Mouse (Mus musculus) 3T3-L1 (cell line): ENCODE results near the gene Cep19.

Source experiments
- DNase-seq: peaks from one replicate; pipeline ENCODE4 v3.0.0-alpha.2; 2015; ENCODE audit warnings: low read depth, low spot score

The Cep19 gene

GRCm38 (mm10) chr16:32143766-32144165 is 44.2 kb downstream of the Cep19 start:
- DNase-seq, result no peak

DNA sequence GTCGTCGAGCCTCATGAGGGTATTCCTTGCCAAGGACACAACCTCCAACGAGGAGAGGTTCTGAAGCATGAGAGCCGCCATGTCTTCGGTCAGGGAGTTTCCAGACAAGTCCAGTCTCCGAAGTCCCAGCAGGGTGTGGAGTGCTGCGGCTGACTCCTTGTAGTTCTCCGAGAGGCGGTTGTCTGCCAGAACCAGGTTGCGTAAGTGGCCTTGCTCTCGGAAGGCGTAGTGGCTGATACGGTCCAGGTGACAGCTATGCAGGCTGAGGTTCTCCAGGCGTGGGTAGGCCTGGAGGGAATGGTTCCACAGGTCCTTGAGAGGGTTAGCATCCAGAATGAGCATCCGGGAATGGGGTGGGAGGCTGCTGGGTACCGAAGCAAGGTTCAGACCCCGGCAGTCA is 45.0 kb downstream of the Cep19 start:
- no peak for DNase-seq

- DNase-seq, result peak; percentile 15
Measured at GRCm38 (mm10) chr16:32147589-32148207, 48.1 kb downstream of the Cep19 start.

DNA sequence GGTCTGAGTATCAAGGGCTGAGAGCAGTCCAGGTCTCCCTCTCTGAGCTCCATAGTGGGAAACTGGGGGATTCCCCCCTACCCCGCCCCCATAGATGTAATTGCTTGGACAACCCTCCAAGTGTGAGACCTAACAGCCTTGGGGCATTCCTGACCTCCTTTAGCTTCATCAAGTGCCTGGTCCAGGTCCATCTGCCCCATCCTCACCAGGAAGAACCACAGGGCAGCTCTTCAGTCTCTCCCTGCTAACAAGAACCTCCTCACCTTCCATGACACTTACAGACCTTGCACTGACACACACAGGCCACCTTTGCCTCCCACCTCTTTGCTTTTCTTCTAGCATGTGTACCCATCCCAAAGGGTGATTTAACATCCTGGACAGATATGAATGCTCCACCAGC is 54.4 kb downstream of the Cep19 start:
- no peak for DNase-seq

DNA sequence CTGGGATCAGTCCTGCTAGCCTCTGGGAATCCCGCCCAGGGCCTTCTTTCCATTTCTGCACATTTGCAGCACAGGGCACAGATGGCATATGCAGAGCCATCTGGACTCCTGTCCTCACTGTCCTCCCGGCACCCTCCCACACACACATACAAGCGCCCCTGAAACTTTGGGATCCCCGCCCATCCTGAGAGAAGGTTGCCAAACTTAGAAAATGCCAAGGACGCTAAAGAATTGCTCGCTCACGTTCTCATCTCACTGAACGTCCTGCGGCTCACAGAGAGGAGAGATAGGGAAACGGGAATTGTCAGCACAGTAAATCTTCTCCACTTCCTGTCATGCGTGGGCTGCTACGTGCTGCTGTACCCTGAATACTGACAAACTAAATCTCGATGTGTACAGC is 54.8 kb downstream of the Cep19 start:
- DNase-seq, result no peak

- DNase-seq, result no peak
Measured at GRCm38 (mm10) chr16:32156719-32157118, 57.1 kb downstream of the Cep19 start.

GRCm38 (mm10) chr16:32157369-32157768 is 57.8 kb downstream of the Cep19 start:
- DNase-seq, result no peak
